Mouse (Mus musculus): Measurements from ENCODE around the gene Grin3a. TPM values are rescaled to one million over a fixed set of nuclear protein-coding genes. Genes with fewer than 3 reads are reported as not detected.

Gene Grin3a
- not detected for total RNA-seq (2023)

DNA sequence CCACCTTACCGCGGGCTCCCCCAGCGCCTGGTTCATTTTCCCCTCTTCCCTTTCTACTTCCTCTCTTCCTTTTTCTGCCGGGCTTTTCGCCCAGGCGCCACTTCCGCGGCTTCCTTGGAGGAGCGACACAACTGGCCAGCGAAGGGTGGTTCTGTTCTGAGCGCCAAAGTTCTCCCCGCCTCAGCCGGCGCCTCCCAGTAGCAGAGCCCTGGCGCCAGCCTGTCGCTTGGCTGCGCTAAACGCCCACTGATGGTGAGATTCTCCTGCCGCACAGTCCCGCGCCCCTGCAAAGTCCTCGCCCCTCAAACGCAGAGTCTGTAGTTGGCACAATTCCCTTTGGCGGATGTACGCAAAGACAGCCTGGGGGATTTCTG, at the start of gene Grin3a:
Gene Grin3a (minus strand): TSS at position 133 of the 374 bp plus-strand sequence.

DNA sequence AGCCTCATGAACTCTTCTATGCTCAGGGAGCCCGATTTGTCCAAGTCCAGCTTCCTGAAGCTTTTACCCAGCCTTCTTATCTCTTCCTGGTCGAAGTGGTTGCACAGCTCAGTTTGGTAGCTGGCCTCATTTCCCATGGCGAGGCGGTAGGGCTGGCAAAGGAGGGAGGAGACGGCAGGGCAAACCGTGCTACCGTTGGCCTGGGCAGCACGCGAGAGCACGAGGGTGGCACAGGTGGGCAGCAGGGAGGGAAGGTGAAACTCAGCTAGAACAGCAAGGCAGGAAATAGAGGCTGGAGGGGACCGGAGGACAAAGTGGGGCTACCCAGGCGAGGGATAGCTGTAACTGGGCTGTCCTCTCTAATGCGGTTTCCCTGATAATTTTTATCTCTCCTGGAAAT, 163.7 kb downstream of the Grin3a start, which contains the start of gene Ppp3r2:
Gene Ppp3r2 (minus strand): TSS at position 213 of the 400 bp plus-strand sequence.

DNA sequence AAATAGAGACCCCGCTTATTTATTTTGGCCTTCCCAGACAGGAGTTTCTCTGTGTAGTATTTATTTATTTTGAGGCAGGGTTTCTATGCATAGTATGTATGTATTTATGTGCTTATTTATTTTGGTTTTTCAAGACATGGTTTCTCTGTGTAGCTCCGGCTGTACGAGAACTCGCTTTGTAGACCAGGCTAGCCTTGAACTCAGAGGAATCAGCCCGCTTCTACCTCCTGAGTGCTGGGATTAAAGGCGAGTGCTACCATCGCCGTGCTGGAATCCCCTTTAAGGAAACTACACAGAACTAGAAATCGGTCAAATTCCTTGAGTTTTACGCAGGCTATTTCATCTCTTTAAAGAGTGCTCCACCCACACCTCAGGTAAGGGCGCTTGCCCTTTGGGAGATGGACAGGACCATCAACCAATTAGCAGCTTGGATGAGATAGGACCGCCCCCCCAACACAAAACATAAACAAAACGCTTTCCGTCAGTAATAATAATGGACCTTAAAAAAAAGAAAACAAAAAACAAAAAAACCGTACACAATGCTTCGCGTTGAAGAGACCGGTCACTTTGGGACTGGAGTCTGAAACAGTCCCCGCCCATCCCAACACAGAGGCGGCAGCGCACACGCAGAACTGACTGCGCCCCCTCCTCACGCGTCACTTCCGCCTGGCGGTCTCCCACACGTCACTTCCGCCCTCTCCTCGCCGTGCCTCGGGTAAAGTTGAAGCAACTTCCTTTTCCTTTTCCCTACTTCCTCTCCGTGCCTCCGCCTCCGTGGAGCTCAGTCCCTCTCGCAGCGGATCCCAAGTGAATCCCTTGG, 214.0 kb downstream of the Grin3a start, which contains the start of gene Rnf20:
Gene Rnf20 (plus strand): TSS at position 688 of the 820 bp plus-strand sequence.

Other genes starting within 250 kb of the Grin3a start
- gene Tmem246, start 247.9 kb downstream of the Grin3a start, total RNA-seq (2023): under 1 TPM in 1 of 2 experiments, not detected in 1; 0.18 TPM
- gene Rnf20, start 213.7 kb downstream of the Grin3a start, total RNA-seq (2023): 100 to 1,000 TPM; 160 to 162 TPM
- gene Ppp3r2, start 163.7 kb downstream of the Grin3a start, total RNA-seq (2023): not detected